Mouse (Mus musculus) left cerebral cortex, adult 8-10 months (tissue): ENCODE measurements around the gene Pex10. TPM values are rescaled to one million over a fixed set of nuclear protein-coding genes. Genes with fewer than 3 reads are reported as not detected.
A peak's percentile ranks its signal among the peaks of the same experiment; 100 is the strongest.
"Not testable (repeated sequence)": the region's sequence is repeated elsewhere in the genome, so short reads cannot be mapped to it uniquely, and the experiment has no call there.

ENCODE experiments used
- DNase-seq, 2 experiments: peaks; one replicate each; pipeline ENCODE4 v3.0.0; 2022; ENCODE audit warnings: low spot score in 2 of 2
- total RNA-seq, 4 experiments: library from RNA; stranded (reverse); gene quantifications; 2 replicates each; pipeline ENCODE4 v1.2.4; 2022

Pex10 gene
- total RNA-seq, 4 experiments from 2014 or later: 17.6 to 21.2 (median 19.5) TPM

- no peak for DNase-seq
Measured at GRCm38 (mm10) chr4:155063895-155064294, 2.9 kb upstream of the Pex10 start.

GRCm38 (mm10) chr4:155064474-155064873 is 2.3 kb upstream of the Pex10 start:
- no peak for DNase-seq

- peak; percentile 76 to 91 for DNase-seq
Measured at GRCm38 (mm10) chr4:155065970-155066833, 614 bp upstream of the Pex10 start.

GRCm38 (mm10) chr4:155068357-155068972 is 1.6 kb downstream of the Pex10 start:
- DNase-seq: no peak

- no peak for DNase-seq
Measured at GRCm38 (mm10) chr4:155069191-155069590, 2.4 kb downstream of the Pex10 start.

GRCm38 (mm10) chr4:155070199-155070598 is 3.4 kb downstream of the Pex10 start:
- DNase-seq: no peak

- no peak for DNase-seq
Measured at GRCm38 (mm10) chr4:155070921-155071320, 4.1 kb downstream of the Pex10 start.

GRCm38 (mm10) chr4:155074418-155074817 is 7.6 kb downstream of the Pex10 start:
- no peak for DNase-seq

- DNase-seq: no peak
Measured at GRCm38 (mm10) chr4:155075137-155075536, 8.3 kb downstream of the Pex10 start.

GRCm38 (mm10) chr4:155075813-155076212 is 9.0 kb downstream of the Pex10 start:
- no peak for DNase-seq

- DNase-seq: no peak
Measured at GRCm38 (mm10) chr4:155076677-155077076, 9.9 kb downstream of the Pex10 start.

GRCm38 (mm10) chr4:155078808-155079207 is 12.0 kb downstream of the Pex10 start:
- DNase-seq: not testable (repeated sequence)

- no peak for DNase-seq
Measured at GRCm38 (mm10) chr4:155079666-155080065, 12.8 kb downstream of the Pex10 start.

GRCm38 (mm10) chr4:155083553-155083952 is 16.7 kb downstream of the Pex10 start:
- no peak for DNase-seq

- no peak for DNase-seq
Measured at GRCm38 (mm10) chr4:155084351-155084750, 17.5 kb downstream of the Pex10 start.

- DNase-seq: no peak
Measured at GRCm38 (mm10) chr4:155085206-155086107, 18.6 kb downstream of the Pex10 start.

GRCm38 (mm10) chr4:155086108-155087024 is 19.6 kb downstream of the Pex10 start, which contains the start of the genes Rer1 and Morn1:
Rer1 (minus strand) TSS chr4:155086382.
Morn1 (plus strand) TSS chr4:155086577.
- peak; percentile 99 to 100 for DNase-seq

GRCm38 (mm10) chr4:155089241-155089640 is 22.4 kb downstream of the Pex10 start:
- DNase-seq: no peak

GRCm38 (mm10) chr4:155090147-155090546 is 23.3 kb downstream of the Pex10 start:
- no peak for DNase-seq

GRCm38 (mm10) chr4:155090688-155091449 is 24.1 kb downstream of the Pex10 start:
- no peak for DNase-seq
